Mouse (Mus musculus) spleen, adult 12 weeks (tissue): ENCODE measurements around the gene Rbm42.
A peak's percentile ranks its signal among the peaks of the same experiment; 100 is the strongest.

ENCODE experiments used
- DNase-seq: peaks from one replicate; pipeline ENCODE4 v3.0.0; 2022; ENCODE audit warnings: low spot score

The Rbm42 gene

DNA sequence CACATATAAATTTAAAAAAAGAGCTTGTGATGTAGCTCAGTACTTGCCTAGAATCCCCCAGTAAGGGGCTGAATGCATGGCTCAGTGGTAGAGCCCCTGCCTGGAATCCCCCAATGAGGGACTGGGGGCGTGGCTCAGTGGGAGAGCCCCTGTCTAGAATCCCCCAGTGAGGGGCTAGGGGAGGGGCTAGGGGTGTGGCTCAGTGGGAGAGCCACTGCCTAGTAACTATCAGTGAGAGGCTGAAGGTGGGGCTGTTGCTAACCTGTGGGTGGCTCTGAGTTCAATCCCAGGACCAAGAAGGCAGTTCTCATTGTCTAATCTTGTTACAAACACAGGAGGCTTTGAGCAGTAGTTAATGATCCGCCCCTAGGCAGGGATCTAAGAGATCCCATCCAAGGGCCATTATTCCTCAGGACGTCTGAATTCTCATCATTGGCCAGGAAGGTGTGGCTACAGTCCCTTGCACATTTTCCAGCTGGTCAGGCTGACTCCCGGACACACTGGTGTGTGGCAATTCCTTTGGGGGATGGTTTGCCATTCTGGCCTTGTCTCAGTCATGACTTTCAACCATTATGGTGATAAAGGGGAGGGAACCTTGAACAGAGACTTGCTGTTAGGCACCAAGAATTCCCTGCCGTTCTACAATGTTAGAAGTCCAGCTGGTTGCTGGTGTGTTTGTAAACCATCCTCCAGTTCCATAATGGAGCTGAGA is 34.9 kb downstream of the Rbm42 start:
- no peak for DNase-seq

- DNase-seq: no peak
Observed at GRCm38 (mm10) chr7:30614454-30614853, 35.7 kb downstream of the Rbm42 start.

DNA sequence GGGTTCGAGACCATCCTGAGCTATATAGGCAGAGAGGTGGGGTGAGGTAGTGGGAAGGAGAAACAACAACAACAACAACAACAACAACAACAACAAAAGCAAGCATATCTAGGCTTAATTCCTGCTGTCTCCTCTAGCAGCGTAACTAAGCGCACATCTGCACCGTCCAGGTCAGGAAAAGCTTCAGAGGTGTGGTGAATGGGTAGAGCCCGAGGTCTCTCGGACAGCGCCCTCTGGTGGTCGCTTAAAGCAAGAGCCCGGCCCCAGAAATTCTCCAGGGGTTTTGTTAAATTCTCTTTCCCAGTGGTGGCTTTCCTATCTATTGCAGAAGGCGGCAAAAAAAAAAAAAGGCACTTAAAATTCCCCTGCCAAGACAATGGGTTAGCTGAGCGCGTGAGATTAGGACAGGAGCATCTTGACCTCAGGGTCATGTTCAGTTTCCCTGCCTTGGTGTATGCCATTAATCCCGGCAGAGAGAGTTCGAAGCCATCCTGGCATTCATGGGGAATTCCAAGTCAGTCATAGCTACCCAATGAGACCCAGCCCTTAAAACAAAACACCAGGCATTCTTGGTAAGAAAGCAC is 36.5 kb downstream of the Rbm42 start:
- peak; percentile 53 for DNase-seq

DNA sequence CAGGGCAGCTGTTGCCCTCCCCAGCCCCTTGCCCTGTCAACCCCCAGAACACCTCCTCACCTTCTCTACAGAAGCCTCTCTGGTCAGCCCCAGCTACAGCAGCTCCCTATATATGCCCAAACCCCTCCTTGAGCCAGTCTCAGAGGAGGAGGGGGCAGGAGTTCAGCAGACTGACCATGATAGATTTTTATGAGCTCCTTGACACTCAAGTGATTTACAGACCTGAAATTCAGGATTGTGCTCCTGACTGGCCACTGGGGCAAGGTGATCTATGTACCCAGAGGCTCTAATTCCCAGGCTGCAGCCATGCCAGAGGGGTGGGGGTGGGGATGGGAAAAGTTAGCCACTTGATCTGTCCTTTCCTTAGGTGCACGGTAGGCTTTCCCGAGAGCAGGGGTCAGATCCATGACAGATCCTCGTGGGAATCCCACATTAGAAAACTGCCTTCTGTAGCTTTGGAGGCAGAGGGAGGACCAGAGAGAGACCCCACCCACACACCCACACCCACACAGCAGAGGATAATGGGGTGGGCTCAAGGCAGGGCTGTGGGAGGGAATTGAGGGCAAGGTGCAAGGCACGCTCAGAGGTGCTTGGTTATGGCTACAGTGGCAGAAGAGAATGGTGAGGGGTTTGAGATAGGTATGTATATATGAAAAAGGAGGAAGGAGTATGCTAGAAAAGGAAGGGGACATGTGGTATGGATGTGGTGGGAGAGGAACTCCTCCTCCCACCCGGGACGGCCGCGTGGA is 37.3 kb downstream of the Rbm42 start, which contains the start of gene Upk1a:
Upk1a (minus strand) TSS at position 194 of the 749 bp plus-strand sequence.
- no peak for DNase-seq

DNA sequence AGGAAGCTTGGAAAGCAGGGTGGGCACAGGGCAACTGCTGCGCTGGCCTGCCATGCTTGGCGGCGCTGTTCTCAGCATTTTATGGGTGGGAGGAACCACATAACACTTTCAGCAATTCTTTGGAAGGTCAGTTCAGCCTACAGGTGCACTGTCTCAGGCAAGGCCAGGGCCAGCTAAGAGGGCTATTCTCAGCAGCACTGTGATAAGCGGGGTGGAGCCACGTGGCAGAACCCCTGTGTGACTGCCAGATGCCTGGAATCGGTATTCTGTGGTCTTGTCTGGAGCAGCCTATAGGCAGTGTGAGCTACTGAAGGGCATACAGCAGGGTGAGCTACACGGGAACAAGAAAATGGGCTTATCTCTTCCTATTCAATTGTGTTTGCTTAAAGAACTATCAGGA is 40.1 kb downstream of the Rbm42 start:
- no peak for DNase-seq

- DNase-seq: no peak
Observed at GRCm38 (mm10) chr7:30608476-30608875, 41.6 kb downstream of the Rbm42 start.

DNA sequence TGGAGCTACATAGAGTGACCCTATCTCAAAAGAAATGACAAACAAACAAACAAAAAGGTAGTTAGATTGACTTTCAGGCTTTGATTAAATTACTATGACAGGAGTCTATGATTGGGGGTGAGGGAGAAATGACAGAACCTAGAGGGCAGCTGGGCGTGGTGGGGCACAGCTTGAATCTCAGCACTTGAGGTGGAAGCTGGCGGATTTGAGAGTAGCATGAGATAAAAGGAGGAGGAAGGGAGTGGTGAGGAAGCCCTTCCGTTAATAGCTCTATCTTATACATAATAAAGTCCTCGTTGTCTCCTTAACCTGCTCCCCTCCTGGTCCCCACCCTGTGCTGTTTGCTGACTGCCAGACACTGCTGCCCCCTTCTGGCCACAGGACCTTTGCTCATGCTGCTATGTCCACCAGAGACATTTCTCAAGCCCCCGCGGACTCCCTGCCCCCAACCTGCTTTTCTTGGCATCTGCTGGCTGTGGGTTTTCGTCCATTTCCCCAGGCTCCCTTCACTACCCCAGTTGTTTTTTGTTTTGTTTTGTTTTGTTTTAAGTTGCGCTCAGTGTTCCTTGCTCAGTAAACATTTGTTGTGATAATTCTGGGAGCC is 42.3 kb downstream of the Rbm42 start:
- peak; percentile 40 for DNase-seq

- no peak for DNase-seq
Observed at GRCm38 (mm10) chr7:30604944-30605343, 45.2 kb downstream of the Rbm42 start.

GRCm38 (mm10) chr7:30604424-30604823 is 45.7 kb downstream of the Rbm42 start:
- no peak for DNase-seq

- no peak for DNase-seq
Observed at GRCm38 (mm10) chr7:30602583-30602982, 47.5 kb downstream of the Rbm42 start.

GRCm38 (mm10) chr7:30600651-30601050 is 49.5 kb downstream of the Rbm42 start:
- DNase-seq: no peak

DNA sequence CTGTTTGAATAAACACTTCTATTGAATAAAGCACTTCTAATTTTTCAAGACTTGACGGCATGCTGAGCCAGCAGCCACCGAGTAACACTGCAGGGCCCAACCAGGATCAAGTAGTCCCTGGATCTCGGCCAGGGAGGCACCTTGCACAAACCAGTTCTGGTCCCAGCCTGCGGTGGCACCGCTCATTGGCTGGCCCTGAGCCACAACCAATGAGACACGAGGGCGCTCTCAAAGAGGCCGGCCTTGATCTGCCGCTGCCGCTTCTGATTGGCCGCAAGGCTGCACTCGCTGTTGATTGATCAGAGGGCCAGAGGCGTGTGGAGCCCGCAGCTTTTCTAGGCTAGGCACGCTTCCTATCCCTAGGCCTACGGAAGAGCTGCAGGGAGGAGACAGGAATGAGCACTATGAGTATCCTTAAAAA is 50.2 kb downstream of the Rbm42 start:
- peak; percentile 72 for DNase-seq

DNA sequence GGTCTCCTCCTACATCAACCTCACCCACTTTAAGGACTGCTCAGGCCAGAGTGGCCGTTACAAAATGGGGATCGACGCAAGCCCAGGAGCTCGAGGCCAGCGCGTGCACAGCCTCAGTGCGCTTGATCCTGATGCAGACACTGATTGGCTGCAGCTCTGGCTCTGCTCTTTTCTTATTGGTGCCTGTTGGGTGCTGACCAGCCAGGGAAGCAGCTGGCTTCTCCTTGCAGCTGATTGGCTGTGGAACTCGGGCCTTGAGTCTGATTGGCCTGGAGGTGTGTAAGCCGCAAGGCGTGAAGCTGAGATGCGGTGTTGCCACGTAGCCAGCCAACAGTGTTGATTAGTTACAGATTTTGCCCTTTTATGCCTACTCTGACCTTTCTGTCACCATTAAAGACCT is 51.3 kb downstream of the Rbm42 start, which contains the start of gene Zbtb32:
Zbtb32 (minus strand) TSS at position 124 of the 400 bp plus-strand sequence.
- no peak for DNase-seq

DNA sequence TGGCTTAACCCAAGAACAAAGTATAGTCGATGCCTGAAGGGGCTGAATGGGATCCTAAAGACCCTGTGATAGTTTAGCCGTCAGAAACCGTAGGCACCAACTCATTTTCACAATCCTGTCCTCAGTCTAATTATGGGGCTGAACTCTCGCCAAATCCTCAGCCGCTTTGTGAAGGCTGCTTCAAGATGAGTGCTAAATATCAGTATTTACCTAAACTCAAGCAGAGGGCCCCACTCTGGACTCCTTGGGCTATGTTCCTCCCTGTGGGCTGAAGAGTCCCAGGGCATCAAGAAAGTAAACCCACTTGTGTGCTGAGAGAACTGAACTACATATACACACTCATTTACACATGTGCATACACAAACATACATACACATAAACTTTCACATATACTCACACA is 53.3 kb downstream of the Rbm42 start:
- no peak for DNase-seq

DNA sequence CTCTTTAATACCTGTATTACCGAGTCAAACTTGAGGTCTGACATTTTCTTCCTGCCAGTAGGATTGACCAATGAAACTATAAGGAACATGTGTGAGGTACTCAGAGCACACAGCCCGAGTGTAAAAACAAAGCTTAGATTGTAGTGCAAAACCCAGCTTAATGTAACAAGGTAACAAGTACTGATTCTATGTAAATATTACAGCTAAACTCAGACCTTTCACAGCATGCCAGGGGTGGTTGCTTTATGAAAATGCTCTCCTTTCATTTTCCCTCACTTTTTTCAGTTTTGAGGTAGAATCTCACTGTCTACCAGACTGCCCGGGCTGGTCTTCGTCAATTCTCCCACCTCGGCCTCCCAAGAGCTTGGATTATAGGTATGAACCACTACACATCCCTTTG is 54.0 kb downstream of the Rbm42 start:
- DNase-seq: no peak

GRCm38 (mm10) chr7:30594510-30595024 is 55.5 kb downstream of the Rbm42 start:
- DNase-seq: no peak

DNA sequence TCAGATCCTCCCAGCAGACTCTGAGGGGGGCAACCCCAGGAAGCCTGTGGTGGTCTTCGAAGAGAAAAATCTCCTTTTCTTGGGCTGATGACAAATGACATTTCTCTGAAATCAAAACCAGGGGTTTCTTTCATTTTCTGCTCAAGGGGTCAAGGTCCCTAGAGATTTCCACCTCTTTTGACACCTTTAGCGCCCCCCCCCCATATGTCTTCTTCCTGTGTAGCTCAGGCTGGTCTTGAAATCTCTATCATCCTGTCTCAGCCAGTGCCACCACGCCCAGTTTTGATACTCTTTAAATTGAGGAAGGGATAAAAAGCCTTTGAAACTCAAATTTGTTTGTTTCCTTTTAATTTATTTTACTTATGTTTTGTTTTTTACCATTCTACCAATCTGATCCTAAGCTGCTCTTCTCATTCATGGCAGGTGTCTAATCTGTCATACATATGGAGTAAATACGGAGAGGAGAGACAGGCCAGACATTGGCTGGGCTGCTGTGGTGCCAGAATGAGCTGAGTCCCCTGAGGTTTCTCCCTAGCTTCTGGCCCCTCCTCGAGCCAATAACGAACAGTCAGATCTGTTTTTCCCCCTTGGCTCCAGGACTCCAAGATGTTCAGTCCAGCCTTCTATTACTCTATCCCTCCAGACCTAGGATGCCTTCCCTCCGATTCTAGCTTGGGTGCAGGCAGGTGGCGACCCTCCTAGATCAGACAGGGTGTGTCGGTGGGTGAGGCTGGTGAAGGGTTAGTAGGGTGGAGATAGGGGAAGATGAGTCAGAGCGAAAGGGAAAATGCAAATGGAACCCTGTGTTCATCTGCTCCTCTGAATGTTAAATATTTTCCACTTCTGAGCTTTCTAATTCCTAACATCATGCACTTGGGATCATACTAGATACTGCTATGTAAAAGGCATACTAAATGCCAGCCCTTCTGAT is 56.3 kb downstream of the Rbm42 start:
- DNase-seq: no peak

GRCm38 (mm10) chr7:30592772-30593423 is 57.2 kb downstream of the Rbm42 start:
- no peak for DNase-seq

DNA sequence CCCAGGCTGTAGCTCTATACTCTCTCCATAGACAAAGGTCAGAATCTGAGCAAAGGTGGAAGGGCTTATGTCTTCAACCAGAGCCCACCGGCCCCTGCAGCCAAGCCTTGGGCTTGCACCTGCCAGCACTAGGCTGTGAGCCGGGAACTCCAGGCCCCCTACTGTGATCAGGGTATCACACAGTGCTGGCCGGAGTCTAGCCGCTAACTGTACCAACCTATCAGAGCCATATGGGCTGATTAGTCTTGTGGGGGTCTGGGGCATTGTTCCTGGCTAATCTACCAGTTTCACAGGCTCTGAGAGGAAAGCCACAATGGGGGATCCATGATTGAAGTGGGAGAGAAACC is 58.5 kb downstream of the Rbm42 start:
- DNase-seq: no peak
